Mouse (Mus musculus): Measurements from ENCODE around the gene Kat2a.
A peak's percentile ranks its signal among the peaks of the same experiment; 100 is the strongest.

The Kat2a gene

DNA sequence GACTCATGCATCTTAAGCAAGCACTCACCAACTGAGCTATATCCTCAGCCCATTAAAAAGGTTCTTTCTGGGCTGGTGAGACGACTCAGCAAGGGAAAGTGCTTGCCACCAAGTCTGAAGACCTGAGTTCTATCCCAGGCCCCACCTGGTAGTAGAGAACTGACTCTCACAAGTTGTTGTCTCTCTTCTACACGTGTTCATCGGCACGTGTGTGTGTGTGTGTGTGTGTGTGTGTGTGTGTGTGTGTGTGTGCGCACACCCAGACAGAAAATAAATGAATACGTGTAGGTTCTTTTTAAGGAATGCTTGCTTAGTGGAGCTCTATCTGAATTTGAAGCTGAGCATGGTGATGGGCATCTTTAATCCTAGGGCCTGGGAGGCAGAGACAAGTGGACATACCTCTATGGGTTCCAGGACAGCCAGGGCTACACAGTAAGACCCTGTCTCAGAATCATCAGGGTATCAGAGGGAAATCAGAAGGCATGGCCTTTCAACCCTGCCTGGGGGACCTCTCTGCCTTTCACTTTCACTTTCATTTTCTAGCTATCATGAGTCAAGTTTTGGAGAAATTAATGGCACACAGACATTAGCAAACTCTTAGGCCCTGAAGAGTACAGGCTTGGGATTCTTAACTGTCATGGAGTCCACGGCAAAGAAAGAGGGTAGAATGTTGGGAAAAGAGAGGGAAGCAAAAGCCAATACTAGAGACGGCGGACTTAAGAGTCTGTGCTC lies 23.0 kb upstream of the Kat2a start:
- no peak for DNase-seq

DNA sequence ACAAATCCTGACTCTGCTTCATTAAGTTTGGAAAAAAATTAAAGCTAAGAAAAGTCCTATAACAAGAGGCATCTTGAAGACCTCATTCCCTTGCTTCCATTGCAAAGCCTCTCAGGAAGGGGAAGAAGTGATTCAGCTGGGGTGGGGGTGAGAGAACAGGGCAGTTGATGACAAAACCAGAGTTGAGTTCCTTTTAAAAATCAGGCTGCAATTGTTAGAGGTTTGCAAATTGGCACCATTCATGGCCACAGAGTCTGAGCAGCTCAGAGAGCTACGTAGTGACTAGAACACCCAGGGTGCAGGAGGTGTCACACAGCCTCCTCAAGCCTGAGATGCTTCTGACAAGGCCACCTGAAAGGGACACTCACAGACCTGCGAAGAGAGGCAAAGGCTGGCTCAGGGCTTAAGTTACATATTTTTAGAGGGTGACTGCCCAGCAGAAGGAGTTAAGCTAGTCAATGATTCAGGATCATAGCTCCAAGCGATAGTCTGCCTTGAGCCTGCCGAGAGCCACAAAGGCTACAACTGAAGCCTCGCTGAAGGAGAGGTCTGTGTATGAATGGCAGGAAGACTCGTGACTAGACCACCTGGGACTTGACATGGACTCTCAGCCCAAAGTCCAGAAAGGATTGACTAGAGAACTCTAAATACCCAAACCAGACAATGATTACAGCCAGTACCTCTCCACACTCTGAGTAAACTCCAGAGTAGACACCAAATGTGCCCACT lies 18.4 kb upstream of the Kat2a start:
- DNase-seq: no peak

DNA sequence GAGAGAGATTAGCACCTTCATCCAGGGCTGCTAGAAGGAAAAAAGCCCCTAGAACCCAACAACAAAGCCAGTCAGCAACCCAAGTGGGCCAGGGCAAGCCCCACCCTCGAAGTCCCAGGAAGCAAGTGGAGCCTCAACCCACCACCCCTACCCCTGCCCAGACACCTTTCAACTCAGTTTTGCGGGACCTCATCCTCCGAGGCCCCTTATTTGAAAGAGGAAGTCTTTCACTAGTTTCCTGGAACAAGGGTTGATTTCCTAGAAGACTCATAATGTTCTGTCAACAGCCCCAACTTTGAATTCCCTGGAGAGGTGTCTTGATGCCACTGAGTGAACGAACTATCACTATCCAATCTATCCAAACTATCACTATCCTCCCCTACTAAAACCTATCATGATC lies 17.7 kb upstream of the Kat2a start:
- no peak for DNase-seq

DNA sequence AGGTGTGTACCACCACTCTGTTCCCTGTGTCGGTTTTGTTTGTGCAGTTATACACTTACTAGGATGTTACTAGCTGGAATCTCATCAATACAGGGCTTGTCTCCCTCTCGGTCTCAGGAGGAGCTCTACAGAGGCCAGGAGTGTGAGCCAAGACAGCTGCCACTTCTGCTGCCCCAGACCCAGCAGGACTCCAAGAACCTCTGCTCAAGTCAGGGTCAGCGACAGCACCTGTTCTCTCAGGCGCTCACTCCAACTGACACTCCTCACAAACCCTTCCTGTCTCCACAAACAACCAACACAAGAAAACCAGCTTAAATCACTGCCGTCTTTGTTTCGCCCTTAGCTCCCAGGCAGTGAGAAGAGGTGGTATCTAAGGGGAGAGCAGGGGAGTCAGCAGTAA lies 16.3 kb upstream of the Kat2a start:
- DNase-seq: no peak

DNA sequence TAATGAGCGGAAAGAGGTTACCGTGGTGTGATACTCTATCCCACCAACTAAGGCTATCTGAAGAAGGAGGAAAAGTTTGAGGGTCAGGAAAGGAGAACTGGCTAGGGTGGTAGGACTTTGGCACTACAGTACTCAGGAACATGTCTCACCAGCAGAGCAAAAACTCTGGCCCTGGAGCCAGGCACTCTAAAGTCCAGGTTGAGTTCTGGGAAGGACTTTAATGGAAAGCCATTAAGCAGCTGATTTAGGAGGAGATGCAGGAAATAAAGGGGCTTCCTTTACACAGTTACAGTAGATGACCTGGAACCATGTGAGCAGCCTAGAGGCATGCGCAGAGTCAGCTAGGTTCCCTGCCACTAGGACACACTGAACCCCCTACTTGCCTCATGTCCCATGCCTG lies 14.9 kb upstream of the Kat2a start:
- DNase-seq: no peak

DNA sequence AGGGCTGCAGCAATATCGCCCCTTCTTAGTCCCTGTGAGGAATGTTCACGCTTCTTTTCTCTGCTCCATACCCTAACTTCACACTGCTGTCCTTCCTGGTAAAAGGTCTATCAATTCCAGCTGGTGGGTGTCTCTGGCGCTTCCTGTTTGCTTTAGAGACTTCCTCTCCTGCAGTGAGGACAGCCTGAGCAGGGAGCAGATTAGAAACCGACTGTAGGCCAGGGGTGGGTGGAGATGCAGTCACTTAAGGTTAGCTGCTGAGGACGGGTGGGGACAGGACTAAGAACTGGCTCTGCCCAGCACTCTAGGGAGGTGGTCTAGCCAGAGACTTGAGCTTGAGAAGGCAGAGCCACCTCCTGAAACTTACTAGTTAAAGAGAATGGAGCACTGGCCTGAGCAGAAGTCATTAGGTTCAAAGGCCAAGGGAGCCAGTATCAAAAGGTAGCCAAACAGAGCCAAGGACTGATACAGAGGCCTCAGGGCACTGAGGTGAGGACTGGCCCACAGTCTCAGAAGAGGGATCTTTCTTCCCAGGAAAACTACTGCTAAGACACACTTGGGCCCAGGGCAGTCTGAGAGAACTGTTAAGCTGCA lies 12.8 kb upstream of the Kat2a start:
- no peak for DNase-seq

DNA sequence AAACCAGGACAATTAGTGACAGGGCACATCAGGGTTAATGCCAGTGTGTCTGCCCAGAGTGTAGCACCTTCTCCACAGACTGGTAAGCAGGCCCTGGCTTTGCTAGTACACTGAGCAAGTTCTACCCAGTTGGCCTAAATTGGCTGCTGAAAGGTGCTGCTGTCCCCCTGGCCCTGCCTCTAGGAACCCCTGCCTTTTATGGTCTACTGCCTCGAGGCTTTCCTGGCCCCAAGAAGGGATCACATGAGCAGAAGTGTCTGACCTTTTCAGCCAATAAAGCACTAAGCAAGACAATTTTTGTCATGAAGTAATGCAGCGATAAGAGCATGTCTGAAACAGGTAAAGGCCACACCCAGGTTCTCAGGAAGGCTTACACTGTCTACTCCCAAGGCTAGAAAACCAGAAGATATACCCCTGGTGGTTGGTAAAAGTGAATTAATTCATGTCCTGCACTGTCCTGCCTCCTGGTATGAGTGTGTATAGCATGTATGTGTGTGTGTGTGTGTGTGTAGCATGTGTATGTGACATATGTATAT lies 10.3 kb upstream of the Kat2a start:
- no peak for DNase-seq

DNA sequence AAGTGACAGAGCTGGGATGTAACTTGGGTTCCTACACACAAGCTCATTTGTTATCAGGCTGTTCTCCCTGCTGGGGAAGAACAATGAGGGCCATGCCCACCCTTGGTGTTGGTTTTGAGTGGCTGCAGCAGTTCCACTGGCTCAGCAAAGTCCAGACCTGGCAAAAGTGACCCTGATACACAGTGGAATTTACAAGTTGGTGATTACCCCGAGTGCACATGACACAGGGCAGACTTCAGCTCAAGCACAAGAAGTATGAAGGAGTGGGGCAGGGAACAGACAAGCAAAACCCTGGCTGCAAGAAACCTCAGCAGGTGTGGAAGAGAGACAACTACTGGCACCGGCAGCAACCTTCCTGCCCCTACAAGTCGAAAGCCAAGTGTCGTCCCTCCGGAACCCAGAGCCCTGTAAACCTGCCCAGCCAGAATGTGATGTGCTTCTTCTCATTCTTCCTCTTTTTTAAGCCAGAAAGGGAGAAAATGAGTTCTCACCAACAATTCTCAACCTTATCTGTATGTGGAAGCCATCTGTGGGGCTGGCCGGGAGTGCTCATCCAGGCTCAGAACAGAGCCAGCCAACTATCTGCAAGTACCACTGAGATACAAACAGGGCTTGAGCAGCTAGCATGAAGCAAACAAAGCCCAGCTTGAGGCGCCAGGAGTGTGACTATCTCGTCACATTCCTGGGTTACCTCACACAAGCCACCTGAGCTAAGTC lies 9.7 kb upstream of the Kat2a start:
- DNase-seq: no peak

DNA sequence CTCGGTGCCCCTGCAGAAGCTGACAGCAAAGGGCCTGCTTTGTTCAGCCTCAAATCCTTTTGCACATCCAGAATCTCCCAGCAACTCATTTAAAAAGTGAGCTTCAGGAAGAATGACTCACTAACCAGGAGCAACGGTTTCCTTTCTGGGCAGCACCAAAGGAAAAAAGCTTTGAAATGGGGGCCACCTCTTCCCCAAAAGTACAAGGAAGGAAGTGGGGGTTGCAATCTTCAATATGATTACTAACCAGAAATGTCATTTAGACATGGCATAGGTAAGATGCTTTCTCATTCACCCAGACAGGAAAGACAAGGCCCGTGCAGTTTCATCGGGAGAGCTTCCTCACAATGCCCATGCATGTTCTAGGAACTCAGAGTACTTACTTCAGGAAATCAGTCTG lies 9.0 kb upstream of the Kat2a start:
- DNase-seq: no peak

DNA sequence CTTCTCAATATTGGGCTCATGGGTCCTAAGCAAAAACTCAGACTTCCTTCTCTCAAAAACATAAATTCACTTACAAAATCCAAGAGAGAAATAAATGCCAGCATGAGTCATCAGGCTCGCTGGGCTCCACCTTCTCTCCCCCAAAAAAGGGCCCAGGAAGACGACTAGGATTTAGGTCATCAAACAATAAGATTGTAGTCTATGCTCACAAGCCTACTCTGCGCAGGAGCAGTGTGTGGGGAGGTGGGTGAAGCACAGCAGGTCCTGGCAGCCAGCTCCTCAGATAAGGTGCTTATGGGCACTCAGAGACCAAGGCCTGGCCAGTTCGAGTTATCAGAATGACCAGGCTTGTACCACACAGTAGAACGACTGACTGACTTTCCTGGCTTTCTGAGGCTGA lies 8.1 kb upstream of the Kat2a start:
- DNase-seq: no peak

DNA sequence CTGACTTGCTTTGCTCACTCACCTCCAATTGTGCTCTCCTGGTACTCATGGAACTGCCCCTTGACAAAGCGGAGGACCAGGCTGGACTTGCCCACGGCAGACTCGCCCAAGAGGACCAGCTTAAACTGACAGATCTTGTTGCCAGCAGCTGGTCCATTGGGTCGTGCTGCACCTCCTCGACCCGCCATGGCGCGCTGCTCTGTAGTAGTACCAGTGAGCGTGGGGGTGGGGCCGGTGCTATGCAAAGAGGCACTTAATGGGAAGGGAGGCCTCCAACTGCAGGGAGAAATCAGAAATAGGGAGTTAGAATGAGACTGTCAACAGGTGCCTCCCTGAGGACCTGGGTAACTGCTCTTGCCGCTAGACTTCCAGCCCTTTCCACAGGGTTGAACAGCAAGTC lies 7.6 kb upstream of the Kat2a start:
- DNase-seq: no peak

DNA sequence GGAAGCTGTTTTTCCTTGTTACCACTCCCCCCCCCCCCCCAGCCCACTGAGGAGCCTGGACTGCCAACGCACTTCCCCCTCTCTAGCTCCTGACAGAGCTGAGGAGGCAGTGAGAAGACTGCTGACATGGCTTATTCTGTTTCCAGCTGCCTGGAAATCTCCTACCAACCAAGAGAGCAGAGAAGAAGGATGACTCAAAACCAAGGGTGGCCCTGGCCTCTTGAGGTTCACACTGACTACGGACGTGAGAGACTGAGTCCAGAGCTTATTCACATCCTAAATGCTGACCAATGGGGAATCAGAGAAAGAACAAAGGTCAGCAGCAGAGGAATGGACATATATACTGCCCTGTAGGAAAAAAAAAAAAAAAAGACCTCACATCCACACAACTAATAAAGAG lies 7.0 kb upstream of the Kat2a start:
- DNase-seq: no peak

DNA sequence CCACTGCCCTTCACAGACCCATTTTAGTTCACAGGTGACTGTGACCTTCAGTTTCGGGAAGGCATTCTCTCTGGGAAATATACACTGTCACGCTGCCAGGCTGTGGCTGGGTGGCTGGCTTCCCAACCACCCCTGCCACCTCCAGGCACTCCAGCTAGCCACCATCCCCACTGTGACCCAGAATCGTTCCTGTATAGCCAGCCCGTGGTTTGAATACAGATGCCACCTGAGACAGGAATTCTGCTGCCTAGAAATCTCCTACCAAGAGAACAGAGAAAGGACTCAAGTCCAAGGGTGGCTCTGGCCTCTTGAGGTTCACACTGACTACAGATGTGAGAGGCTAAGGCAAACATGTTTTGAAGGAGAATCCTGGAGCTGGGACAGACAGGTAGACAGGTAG lies 6.6 kb upstream of the Kat2a start:
- DNase-seq: no peak

DNA sequence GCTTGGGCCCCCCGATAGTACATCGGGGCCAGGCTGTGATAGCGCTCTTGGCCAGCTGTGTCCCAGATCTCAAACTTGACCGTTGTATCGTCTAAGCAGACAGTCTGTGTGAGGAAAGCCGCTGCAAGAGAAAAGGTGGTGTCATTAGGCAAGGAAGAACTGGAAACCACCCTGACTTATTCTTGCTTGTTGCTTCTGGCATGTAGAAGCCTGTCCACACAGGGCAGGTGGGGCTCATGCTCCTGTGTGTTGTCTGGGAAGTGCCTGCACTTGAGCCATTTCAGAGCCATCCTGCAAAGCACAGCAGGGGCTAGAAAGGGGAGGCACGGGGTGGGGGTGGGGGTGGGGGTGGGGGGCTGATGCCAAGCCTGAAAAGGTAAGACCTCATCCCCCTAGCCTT lies 6.2 kb upstream of the Kat2a start:
- DNase-seq: no peak

DNA sequence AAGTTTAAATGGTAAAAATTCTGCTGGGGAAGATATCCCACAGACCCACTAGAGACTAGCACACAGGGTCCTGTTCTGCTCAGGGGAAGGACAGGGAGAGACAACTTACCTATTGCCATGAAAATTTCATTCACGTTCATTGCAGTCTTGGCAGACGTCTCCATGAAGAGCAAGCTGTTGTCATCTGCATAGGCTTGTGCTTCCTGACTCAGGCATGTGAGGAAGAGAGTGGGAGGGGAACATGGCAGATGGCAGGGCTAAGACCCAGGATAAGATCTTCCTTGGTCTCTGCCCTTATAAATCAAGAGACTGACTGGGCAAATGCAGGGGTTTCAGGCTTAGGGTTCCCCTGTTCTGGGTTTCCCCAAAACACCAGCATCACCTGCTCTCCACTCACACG lies 4.4 kb upstream of the Kat2a start:
- DNase-seq: no peak

DNA sequence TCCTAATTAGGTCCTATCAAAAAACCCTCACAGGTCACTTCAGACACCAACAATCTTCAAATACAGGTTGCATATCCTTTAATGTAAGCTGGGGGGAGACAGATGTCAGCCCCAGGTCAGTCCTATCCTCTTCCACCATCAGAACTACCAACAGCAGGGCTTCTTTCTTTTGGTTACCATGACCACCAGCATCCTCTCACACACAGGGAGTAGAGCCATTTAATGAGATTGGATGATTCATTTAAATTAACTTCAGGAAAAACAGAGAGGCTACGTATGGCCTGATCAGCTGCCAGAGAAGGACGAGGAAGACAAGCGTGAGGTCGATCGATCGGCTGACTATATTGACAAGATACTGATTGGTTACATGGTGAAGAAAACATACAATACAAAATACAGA lies 2.7 kb upstream of the Kat2a start:
- DNase-seq: no peak

DNA sequence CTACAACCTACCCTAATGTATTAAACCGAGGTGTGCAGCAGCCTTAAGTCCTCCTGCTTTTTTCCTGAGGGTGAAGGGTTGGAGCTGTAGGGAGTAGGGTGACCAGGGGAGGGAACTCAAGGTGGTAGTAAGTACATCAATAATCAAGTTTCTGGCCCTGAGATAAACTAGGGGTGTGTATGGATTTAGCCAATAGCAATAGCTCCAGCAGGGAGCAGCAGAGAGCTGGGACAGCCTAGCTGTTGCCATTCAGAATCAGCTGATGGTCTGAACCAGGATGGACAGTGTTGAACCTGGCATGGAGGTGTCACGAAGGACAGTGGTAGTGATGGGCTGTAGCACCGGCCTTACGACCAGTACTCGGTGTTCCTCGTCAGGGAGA lies 2.3 kb upstream of the Kat2a start:
- DNase-seq: peak; percentile 69 to 72

DNA sequence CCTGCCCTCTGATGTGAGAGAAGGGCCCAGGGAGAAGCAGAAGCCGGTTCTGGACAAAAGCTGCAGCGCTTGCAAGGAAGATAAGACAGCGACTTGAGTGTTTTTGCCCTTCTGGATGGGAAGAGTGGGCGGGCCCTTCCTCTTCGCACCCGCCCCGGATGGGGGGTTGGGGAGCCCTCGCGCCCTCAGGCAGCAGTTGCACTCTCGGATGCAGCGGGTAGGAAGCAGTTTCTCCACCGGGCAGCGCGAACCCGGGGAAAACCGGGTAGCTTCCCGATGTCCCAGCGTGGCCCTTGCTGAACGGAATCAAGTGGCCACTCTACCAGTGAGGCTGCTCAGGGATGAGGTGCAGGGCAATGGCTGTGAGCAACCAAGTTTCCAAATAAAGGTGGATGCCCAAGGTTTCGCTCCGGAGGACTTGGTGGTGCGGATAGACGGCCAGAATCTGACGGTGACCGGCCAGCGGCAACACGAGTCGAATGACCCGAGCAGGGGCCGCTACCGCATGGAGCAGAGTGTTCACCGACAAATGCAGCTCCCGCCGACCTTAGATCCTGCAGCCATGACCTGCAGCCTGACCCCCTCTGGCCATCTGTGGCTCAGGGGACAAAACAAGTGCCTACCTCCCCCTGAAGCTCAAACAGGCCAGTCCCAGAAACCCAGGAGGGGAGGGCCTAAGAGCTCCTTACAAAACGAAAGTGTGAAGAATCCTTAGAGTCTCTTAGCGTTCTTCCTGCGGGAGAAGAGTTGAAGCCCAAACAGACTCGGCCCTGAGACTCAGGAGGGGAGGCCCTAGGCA lies 1.7 kb upstream of the Kat2a start, which contains the start of gene Hspb9:
Gene Hspb9 (plus strand): TSS at position 116 of the 799 bp plus-strand sequence.
- DNase-seq: peak; percentile 88 to 92

DNA sequence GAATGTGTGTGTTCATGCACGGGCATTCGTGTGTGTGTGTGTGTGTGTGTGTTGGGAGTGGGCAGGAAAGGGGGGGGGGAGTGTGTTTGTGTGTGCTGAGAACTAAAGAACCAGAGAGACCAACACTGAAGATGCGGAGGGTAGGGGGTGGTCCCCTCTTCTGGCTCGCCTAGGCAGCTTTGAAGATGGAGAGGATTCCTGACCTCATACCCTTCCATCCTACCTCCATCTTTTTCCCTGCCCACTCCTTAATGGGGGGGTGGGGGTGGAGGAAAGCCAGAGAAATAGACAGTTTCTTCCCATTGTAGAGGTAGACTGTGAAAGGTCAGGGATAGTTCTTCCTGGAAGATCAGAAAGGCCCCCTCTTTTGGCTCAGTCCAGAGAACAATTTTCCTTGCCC lies 909 bp upstream of the Kat2a start:
- DNase-seq: no peak

DNA sequence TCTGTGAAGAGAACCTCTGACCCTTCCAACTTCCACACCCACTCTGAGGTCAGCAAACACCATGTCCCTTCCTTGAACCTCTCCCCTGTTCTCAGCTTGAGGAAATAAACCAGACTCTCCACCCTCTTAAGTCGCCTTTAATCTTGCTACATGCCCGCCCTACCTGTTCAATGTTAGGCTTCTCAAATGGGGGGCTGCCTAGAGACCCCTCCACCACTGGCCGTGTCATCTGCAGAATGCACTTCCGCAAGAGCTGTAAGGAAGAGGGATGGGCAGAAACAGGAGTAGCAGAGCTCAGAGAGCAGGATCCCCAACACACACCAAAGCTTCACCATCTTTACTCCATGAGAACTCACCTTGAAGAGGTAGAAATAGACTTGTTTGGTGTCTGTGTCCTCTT lies 1.3 kb downstream of the Kat2a start:
- DNase-seq: no peak

DNA sequence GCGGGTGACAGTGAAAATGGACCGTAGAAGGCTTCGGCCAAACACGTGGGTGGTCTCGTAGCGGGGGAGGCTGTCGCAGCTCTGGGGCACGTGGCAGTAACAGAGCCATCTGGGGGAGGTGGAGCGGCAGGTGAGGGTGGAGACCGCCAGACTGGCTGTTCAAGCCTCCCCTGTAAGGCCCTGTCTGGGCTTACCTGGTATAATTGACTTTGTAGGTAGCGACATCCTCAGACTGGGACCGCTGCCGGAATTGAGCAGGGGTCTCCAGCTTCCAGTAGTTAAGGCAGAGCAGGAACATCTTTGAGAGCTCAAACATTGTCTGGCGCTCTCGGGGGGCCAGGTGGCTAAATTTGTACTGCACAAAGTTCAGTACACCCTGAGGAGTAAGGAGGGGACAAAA lies 1.7 kb downstream of the Kat2a start:
- no peak for DNase-seq

DNA sequence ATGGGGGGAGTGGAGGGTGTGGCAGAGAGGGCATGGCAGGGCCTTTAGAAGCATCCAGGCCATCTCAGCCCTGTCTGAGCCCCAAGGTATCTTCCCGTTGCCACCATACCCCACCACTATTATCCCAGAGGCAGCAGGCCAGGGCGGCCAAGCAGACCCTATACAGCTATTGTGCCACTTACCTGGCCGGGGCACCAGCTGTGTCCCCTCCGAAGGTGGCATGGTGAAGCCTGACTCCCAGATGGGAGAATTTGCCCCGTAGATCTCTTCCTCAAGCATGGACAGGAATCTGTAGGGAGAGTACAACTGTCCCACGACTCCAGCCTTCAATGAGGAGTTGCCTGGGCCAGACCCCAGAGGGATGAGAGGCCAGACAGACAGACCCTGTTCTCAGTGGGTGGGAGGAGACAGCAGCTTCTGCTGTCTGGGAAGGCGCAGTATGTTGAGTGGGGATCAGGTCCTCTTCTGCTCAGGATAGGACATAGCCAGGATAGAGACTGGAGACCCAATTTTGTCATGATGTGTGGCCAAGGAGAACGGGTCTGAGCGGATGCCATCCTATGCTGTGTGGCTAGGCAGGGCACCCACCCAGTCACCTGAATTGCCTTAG lies 3.0 kb downstream of the Kat2a start:
- no peak for DNase-seq

All from thymus, postnatal 36 days (tissue).